Mouse (Mus musculus) lung, postnatal 14 days (tissue): ENCODE data around the gene Gsk3a.

Experiments used
- DNase-seq: peaks from one replicate; pipeline ENCODE4 v3.0.0; 2021

The Gsk3a gene

GRCm38 (mm10) chr7:25248018-25248647 lies 10.5 kb upstream of the Gsk3a start:
- DNase-seq, result peak; percentile 42

GRCm38 (mm10) chr7:25247498-25247897 lies 9.8 kb upstream of the Gsk3a start:
- DNase-seq, result no peak

- DNase-seq, result no peak
These were observed 9.1 kb upstream of the Gsk3a start for GRCm38 (mm10) chr7:25246759-25247137.

- DNase-seq, result peak; percentile 77
These were observed 8.6 kb upstream of the Gsk3a start for GRCm38 (mm10) chr7:25246079-25246758.

DNA sequence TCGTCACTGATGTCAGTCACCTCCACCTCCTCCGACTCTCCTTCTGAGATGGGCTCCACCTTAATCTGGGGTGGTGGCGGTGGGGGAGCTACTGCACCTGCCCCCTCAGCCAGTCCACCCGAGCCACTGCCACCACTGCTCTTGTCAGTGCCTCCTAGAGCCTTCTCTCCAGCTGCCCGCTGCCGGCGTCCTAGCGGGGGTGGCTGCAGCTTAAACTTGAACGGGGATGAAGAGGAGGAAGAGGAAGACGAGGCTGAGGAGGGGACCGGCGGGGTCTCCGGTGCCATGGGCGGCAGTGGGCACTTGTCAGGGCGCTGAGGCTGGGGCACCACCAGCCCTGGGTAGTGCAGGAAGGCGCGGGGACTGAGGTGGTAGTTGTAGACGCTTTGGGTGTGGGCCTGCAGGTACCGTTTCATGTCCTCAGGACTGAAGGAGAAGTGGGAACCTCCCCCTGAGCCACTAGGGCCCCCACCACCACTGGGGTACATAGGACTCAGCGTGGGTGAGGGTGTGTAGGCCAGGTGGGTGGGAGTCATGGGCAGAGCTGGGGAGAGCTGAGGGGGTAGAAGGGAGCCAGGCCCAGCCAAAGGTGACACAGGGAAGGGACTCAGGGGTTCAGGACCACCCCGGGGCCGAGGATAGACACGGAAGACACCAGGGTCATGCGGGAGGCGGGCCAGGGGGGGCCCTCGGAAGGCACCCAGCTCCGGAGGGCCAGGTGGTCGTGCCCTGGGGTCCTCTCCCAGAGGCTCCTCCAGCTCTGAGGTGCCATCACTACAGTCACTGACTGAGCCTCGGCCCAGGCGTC lies 7.1 kb upstream of the Gsk3a start:
- DNase-seq, result no peak

DNA sequence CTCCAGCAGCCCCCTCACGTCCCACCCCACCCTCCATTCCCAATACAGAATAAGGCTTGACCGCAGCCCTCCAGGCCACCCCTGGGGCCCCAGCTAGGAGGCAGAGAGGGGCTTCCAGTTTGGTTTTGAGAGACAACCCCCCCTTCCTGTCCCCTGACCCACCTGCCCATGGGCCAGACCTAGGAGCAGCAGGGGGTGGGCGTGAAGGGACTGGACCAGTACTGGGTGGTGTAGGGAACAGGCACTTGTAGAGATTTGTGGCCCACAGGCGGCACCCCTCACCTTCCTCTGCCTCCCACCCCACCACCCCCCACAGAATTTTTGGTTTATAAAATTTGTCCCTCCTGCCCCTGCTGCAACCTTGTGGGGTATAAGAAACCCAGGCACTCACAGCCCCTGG lies 5.7 kb upstream of the Gsk3a start:
- DNase-seq, result no peak

GRCm38 (mm10) chr7:25241062-25241461 lies 3.4 kb upstream of the Gsk3a start:
- DNase-seq, result peak; percentile 65

- no peak for DNase-seq
These were observed 3.0 kb upstream of the Gsk3a start for GRCm38 (mm10) chr7:25240631-25241030.

GRCm38 (mm10) chr7:25238829-25239623 lies 1.4 kb upstream of the Gsk3a start:
- DNase-seq, result peak; percentile 84

GRCm38 (mm10) chr7:25238015-25238706 lies 510 bp upstream of the Gsk3a start:
- DNase-seq, result peak; percentile 89

DNA sequence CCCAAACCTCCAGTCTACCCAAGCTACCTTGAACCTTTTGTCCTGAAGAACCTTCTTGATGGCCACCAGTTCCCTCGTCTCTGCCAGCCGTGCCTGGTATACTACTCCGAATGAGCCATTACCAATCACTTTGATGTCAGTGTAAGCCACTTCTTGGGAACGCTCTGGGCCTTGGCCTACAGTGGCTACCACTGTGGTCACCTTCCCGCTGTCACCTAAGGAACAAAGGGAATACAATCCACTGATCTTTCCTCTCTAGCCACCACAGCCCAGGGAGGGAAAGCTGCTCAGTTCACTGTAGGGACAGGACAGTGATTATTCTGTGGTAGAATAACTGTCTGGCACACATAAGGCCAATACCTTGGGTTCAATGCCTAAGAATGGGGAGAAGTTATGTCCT lies 2.1 kb downstream of the Gsk3a start:
- DNase-seq, result no peak

GRCm38 (mm10) chr7:25233061-25233460 lies 4.6 kb downstream of the Gsk3a start:
- DNase-seq, result no peak

DNA sequence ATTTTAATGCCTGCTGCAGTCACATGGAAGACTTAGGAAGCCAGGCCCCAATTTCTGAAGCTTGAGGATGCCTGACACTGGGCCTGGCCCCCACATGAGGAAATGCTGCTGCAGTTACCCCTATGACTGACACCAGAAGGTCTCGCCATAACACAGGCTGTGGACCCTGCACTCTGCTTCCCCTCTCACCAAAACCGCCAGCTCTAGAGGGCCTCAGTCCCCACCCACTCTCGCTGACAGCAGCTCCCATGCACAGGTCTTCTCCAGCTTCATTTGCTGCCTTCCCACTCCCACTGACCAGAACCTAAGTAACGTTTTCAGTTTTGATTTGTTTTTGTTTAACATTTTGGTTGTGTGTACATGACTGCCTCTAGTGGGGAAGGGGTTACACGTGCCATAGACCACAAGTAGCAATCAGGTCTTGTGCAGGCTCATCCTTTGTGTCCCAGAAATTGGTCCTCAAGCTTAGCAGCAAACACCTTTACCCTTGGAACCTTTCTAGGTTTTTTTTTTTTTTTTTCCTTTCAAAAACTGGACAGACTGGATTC lies 5.5 kb downstream of the Gsk3a start:
- DNase-seq, result no peak

DNA sequence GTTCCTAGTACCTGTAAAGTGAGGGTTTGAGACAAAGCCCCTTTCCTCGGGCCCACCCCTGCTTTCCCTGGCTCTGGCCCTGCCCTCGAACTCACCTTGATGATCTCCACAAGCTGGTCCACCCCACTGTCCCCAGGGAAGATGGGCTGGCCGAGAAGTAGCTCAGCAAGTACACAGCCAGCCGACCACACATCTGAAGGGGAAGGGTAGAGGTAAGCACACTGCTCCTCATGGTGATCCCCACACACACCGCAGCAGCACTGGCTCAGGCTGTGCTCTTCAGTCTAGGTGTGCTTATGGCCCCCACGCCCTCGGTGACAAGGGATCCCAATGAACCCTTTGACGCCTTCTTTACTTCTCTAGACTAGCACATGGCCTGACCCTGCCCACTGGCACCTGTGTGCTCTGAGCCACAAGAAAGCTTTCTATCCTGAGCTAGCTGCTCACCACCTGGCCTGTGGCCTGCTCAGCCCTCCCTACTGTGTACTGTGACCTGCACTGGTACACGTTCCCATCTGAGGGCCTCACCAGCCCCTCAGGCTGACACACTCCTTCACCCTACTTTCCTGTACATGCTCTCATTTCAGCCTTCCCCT lies 6.9 kb downstream of the Gsk3a start:
- no peak for DNase-seq

GRCm38 (mm10) chr7:25227523-25228300 lies 9.9 kb downstream of the Gsk3a start:
- DNase-seq, result no peak

DNA sequence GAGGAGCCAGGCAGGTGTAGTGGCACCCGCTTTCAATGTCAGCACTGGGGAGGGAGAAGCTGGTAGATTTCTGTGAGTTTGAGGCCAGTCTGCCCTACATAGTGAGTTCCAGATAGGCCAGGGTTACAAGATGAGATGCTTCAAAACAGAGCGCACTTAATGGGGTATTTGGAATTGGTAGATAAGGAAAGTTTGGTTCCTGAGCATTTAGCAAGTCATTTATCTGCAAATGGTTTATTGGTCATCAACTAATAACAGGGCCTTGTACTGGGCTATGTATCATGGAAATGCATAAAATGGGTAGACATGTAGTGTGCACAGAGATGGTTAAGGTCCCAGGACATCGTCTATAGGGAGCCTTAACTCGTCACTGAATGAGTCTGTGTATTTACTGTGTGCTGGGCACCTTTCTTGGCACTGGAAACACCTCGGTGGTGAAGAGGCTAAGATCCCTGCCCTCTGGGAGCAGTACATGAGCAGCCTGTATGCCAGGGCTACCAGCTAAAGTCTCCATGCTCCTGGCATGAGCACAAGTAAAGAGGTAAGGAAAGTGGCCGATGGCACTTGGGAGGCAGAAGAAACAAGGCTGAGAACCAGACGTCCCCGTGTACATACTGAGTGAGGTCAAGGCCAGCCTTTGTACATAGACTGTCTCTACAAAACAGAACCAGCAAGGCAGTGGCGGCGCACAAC lies 15.2 kb downstream of the Gsk3a start:
- DNase-seq, result no peak

GRCm38 (mm10) chr7:25221102-25221883 lies 16.4 kb downstream of the Gsk3a start, which contains the start of gene Zfp526:
Gene Zfp526, plus strand, starts transcription at chr7:25221425.
- DNase-seq, result peak; percentile 97

GRCm38 (mm10) chr7:25220457-25221101 lies 17.1 kb downstream of the Gsk3a start, which contains the start of gene Dedd2:
Gene Dedd2, minus strand, starts transcription at chr7:25220615.
- no peak for DNase-seq
